In the genomic region with DNA sequence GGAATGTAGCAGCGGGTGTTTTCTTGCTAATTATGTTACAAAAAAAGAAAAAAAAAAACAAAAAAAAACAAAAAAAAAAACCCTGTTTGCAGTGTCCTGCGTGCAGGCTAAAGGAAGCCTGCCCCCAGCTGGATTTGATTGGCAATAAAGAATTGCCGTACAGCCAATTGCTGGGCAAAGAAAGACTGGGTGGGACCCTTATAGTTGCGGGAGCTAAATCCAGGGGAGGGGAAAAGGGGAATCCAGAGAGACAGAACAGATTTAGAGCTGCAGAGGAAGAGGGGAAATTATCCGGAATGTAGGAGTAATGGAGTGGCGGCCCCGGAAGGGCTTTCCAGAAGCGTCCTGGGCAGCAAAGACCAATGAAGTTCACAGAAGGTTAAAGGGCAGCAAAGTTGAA, we compare ENCODE assay signal across 8 mouse cellular contexts.
DNase-seq lines count a peak whose midpoint lies in the region; ATAC-seq and TF ChIP-seq lines count a peak whose summit lies in the region.

No protein-coding gene starts in this region.

- no peak overlapping the region for H3K27ac ChIP-seq in heart, adult 2 months
- no peak overlapping the region for H3K27ac ChIP-seq in ES-Bruce4 (ENCODE audit: insufficient read depth, low read length)
- H3K27ac ChIP-seq in forebrain, embryonic 11.5 days (ENCODE audit: low read depth, low read length): no peak overlapping the region
- H3K27ac ChIP-seq in limb, embryonic 10.5 days: no peak overlapping the region

- no peaks in the 10 kb centered on the region for H3K79me2 ChIP-seq in heart, adult 2 months (replicated peaks; ENCODE audit: control insufficient read depth, insufficient read depth, low read length)

- H3K4me2 ChIP-seq in forebrain, embryonic 11.5 days (ENCODE audit: low read depth, low read length, severe bottlenecking): no peak overlapping the region

- DNase-seq in heart, adult 2 months: no peak
- no peak for DNase-seq in heart, postnatal 14 days
- DNase-seq in forebrain, embryonic 11.5 days (ENCODE audit: low spot score): no peak
- peak; percentile 38 for DNase-seq in limb, embryonic 10.5 days (ENCODE audit: low spot score)
- no peak for DNase-seq in c-Kit-positive CD71-positive TER-119-positive erythroid progenitor cells, embryonic 14.5 days (ENCODE audit: low spot score)
- no peak for DNase-seq in left cerebral cortex, adult 9 months (ENCODE audit: low spot score in 2 of 2)
- DNase-seq in ovary, adult 18-20 months (ENCODE audit: low spot score): no peak

- intact Hi-C loops in heart, adult 2 months (cut with DNase I): no loop called here
- intact Hi-C loops in heart, postnatal 14 days (cut with DNase I): no loop called here

- TF ChIP-seq CTCF in heart, adult 2 months (IDR thresholded peaks at IDR 0.05): peak; percentile 26
- no peak for TF ChIP-seq CTCF in ES-Bruce4 (IDR thresholded peaks at IDR 0.05; ENCODE audit: low read depth, low read length)

- no peaks in the 10 kb centered on the region for H3K27me3 ChIP-seq in heart, adult 2 months (ENCODE audit: control insufficient read depth, insufficient read depth, low read length)
- H3K27me3 ChIP-seq in ES-Bruce4 (ENCODE audit: control insufficient read depth, insufficient read depth, low read length, poor library complexity, severe bottlenecking): no peaks in the 10 kb centered on the region
- H3K27me3 ChIP-seq in forebrain, embryonic 11.5 days (ENCODE audit: control insufficient read depth, insufficient read depth, low read length): no peaks in the 10 kb centered on the region
- H3K27me3 ChIP-seq in limb, embryonic 10.5 days (ENCODE audit: low read depth, poor library complexity, severe bottlenecking): no peaks in the 10 kb centered on the region

- H3K4me1 ChIP-seq in heart, adult 2 months (ENCODE audit: control insufficient read depth, insufficient read depth, low read length): no peaks in the 10 kb centered on the region; the same call in 1 of the 2 replicates
- no peaks in the 10 kb centered on the region for H3K4me1 ChIP-seq in ES-Bruce4 (ENCODE audit: control insufficient read depth, insufficient read depth, low read length)
- H3K4me1 ChIP-seq in forebrain, embryonic 11.5 days (replicated peaks; ENCODE audit: control insufficient read depth, insufficient read depth, low read length): no peaks in the 10 kb centered on the region
- peaks cover 6% of the 10 kb centered on the region for H3K4me1 ChIP-seq in limb, embryonic 10.5 days

- no peaks in the 10 kb centered on the region for H3K9me3 ChIP-seq in ES-Bruce4 (replicated peaks; ENCODE audit: control insufficient read depth, insufficient read depth, low read length, poor library complexity, severe bottlenecking)
- no peaks in the 10 kb centered on the region for H3K9me3 ChIP-seq in forebrain, embryonic 11.5 days (ENCODE audit: control insufficient read depth, low read length)
- no peaks in the 10 kb centered on the region for H3K9me3 ChIP-seq in limb, embryonic 10.5 days (replicated peaks)

- H3K36me3 ChIP-seq in heart, adult 2 months (ENCODE audit: control insufficient read depth, insufficient read depth, low read length): no peaks in the 10 kb centered on the region
- H3K36me3 ChIP-seq in ES-Bruce4 (ENCODE audit: control insufficient read depth, insufficient read depth, low read length, poor library complexity, severe bottlenecking): no peaks in the 10 kb centered on the region
- no peaks in the 10 kb centered on the region for H3K36me3 ChIP-seq in forebrain, embryonic 11.5 days (ENCODE audit: control insufficient read depth, insufficient read depth, low read length)
- no peaks in the 10 kb centered on the region for H3K36me3 ChIP-seq in limb, embryonic 10.5 days

- no peak for TF ChIP-seq EP300 in heart, adult 2 months (IDR thresholded peaks at IDR 0.05; ENCODE audit: insufficient read depth, low read depth, low read length)
- TF ChIP-seq EP300 in ES-Bruce4 (IDR thresholded peaks at IDR 0.05; ENCODE audit: insufficient read depth, low read depth, low read length): no peak

- WGBS in heart, adult 2 months: 8% methylated on average over 8 of the region's 8 CpGs
- WGBS in forebrain, embryonic 11.5 days: 1% methylated on average over 8 of the region's 8 CpGs
- 3% methylated on average over 8 of the region's 8 CpGs for WGBS in limb, embryonic 10.5 days

- 0 out of 2 replicates have a peak, but pooled peaks have one; percentile 18 for ATAC-seq in forebrain, embryonic 11.5 days (replicated peaks; ENCODE audit: low FRiP score)

- TF ChIP-seq POLR2A in heart, adult 2 months (IDR thresholded peaks at IDR 0.05; ENCODE audit: insufficient read depth, low read depth, low read length): no peak
- TF ChIP-seq POLR2A in ES-Bruce4 (IDR thresholded peaks at IDR 0.05; ENCODE audit: insufficient read depth, low read length): no peak

- H3K9ac ChIP-seq in heart, adult 2 months (ENCODE audit: low read depth, low read length): no peak overlapping the region
- H3K9ac ChIP-seq in ES-Bruce4 (ENCODE audit: low read depth, poor library complexity, severe bottlenecking): no peak overlapping the region
- no peak overlapping the region for H3K9ac ChIP-seq in forebrain, embryonic 11.5 days (ENCODE audit: low read length)

- H3K4me3 ChIP-seq in heart, adult 2 months: no peak overlapping the region
- peak overlapping the region; percentile 28; the same call in 1 of the 2 replicates for H3K4me3 ChIP-seq in ES-Bruce4 (ENCODE audit: low read depth, low read length)
- no peak overlapping the region for H3K4me3 ChIP-seq in forebrain, embryonic 11.5 days (ENCODE audit: low read depth, low read length)
- H3K4me3 ChIP-seq in limb, embryonic 10.5 days: peak overlapping the region; percentile 31

Comparison
In these comparisons a context has a peak if more than half of its experiments do, and no peak if none do; other contexts are left out.
1. H3K4me3 ChIP-seq: peak in ES-Bruce4 (single experiment) and limb, embryonic 10.5 days (single experiment); none in heart, adult 2 months (single experiment) and forebrain, embryonic 11.5 days (single experiment).